Mouse (Mus musculus) cerebellum, adult 2 months (tissue): ENCODE measurements around the gene Otop3. TPM values are rescaled to one million over a fixed set of nuclear protein-coding genes. Genes with fewer than 3 reads are reported as not detected.

Source experiments
- DNase-seq, 2 experiments: peaks; one replicate each; pipeline ENCODE4 v3.0.0; 2021
- H3K27ac ChIP-seq: fragments of 200-500 bp; 2 replicates; pipeline ENCODE4 v1.5.1; 2012; ENCODE audit warnings: low read length, control low read depth, inconsistent platforms; ENCODE audit not compliant: insufficient read depth
- H3K27me3 ChIP-seq: fragments of 200-500 bp; 2 replicates; pipeline ENCODE4 v1.6.1; 2012; ENCODE audit warnings: inconsistent platforms, mild to moderate bottlenecking, low read length, moderate library complexity; ENCODE audit not compliant: control insufficient read depth, insufficient read depth
- H3K4me1 ChIP-seq: fragments of 200-500 bp; 2 replicates; pipeline ENCODE4 v1.6.1; 2011; ENCODE audit warnings: low read length; ENCODE audit not compliant: control insufficient read depth, insufficient read depth
- H3K4me3 ChIP-seq: fragments of 200-500 bp; replicated peaks from 2 replicates; pipeline ENCODE3; 2011; ENCODE audit warnings: mild to moderate bottlenecking, low read depth, low read length, control low read depth; ENCODE audit not compliant: insufficient read depth
- CTCF ChIP-seq: fragments of 200-500 bp; IDR thresholded peaks from 2 replicates; pipeline ENCODE4 v1.5.1; 2011; ENCODE audit warnings: low read depth, mild to moderate bottlenecking, control low read depth, low read length, moderate library complexity, borderline replicate concordance; ENCODE audit not compliant: insufficient read depth
- POLR2A ChIP-seq: fragments of 200-500 bp; IDR thresholded peaks from 2 replicates; pipeline ENCODE4 v1.6.1; 2011; ENCODE audit warnings: low read length, control low read depth, borderline replicate concordance; ENCODE audit not compliant: insufficient read depth
- WGBS: fragments of 180-500 bp; shearing (Covaris S2); methylation state at CpG from one replicate; pipeline ENCODE4 v1.1.7; 2018; 5-methylcytosine and 5-hydroxymethylcytosine counted together
- polyA plus RNA-seq: library from polyadenylated mRNA; depleted of rRNA; stranded (reverse); fragments of >200 nt; gene quantifications from 2 replicates; pipeline ENCODE4 v1.2.3, GENCODE M21; 2012

Otop3 gene
- polyA plus RNA-seq, 1 experiment: 0.11 TPM

- Histone ChIP-seq H3K4me1 (no peaks in the 10 kb centered on the region; the same call in 1 of the 2 replicates), H3K27me3 (no peaks in the 10 kb centered on the region), H3K27ac (no peak overlapping the region), H3K4me3 (no peak overlapping the region)
- 74% methylated on average over 8 of the region's 8 CpGs for whole genome bisulfite sequencing
- DNase-seq: no peak
- TF ChIP-seq CTCF (no peak), POLR2A (no peak)
These were observed 31.4 kb upstream of the Otop3 start for GRCm38 (mm10) chr11:115303167-115303566.

- 37% methylated on average over 8 of the region's 8 CpGs for WGBS
- DNase-seq: no peak
- Histone ChIP-seq H3K27me3 (no peaks in the 10 kb centered on the region), H3K4me3 (no peak within 1 kb of the TSS), H3K4me1 (no peaks in the 10 kb centered on the region; the same call in 1 of the 2 replicates), H3K27ac (no peak within 1 kb of the TSS)
- TF ChIP-seq POLR2A (no peak), CTCF (no peak)
These were observed 27.7 kb upstream of the Otop3 start, which contains the start of gene Otop2 for GRCm38 (mm10) chr11:115306863-115307262. TSS of gene Otop2 (plus strand) at chr11:115307163.

GRCm38 (mm10) chr11:115308781-115309180 is 25.8 kb upstream of the Otop3 start:
- H3K4me3 ChIP-seq: no peak overlapping the region
- H3K4me1 ChIP-seq: no peaks in the 10 kb centered on the region; the same call in 1 of the 2 replicates
- 64% methylated on average over 1 of the region's 1 CpGs for WGBS
- no peak for DNase-seq
- H3K27ac ChIP-seq: no peak overlapping the region
- H3K27me3 ChIP-seq: no peaks in the 10 kb centered on the region
- no peak for TF ChIP-seq CTCF
- no peak for TF ChIP-seq POLR2A

- Histone ChIP-seq H3K4me1 (no peaks in the 10 kb centered on the region), H3K27ac (no peak overlapping the region), H3K4me3 (no peak overlapping the region), H3K27me3 (no peaks in the 10 kb centered on the region)
- peak; percentile 49; the same call in 1 of the 2 replicates for TF ChIP-seq CTCF
- TF ChIP-seq POLR2A: no peak
- no peak for DNase-seq
- 27% methylated on average over 2 of the region's 2 CpGs for WGBS
These were observed 20.3 kb upstream of the Otop3 start for GRCm38 (mm10) chr11:115314249-115314648.

GRCm38 (mm10) chr11:115317204-115317603 is 17.3 kb upstream of the Otop3 start:
- no peak for DNase-seq
- no peak overlapping the region for H3K4me3 ChIP-seq
- WGBS: 69% methylated on average over 7 of the region's 7 CpGs
- peaks cover 7% of the 10 kb centered on the region for H3K4me1 ChIP-seq
- no peak for TF ChIP-seq CTCF
- TF ChIP-seq POLR2A: no peak
- H3K27ac ChIP-seq: no peak overlapping the region
- no peaks in the 10 kb centered on the region for H3K27me3 ChIP-seq

- Histone ChIP-seq H3K4me1 (peaks cover 10% of the 10 kb centered on the region), H3K27me3 (no peaks in the 10 kb centered on the region), H3K4me3 (no peak overlapping the region), H3K27ac (no peak overlapping the region)
- no peak for TF ChIP-seq POLR2A
- TF ChIP-seq CTCF: no peak
- 46% methylated on average over 63 of the region's 63 CpGs for WGBS
- no peak for DNase-seq
These were observed 16.1 kb upstream of the Otop3 start for GRCm38 (mm10) chr11:115318245-115319027.

GRCm38 (mm10) chr11:115319704-115320383 is 14.7 kb upstream of the Otop3 start:
- H3K27me3 ChIP-seq: no peaks in the 10 kb centered on the region
- no peak for TF ChIP-seq CTCF
- 0 out of 2 replicates have a peak, but pooled peaks have one; percentile 10 for TF ChIP-seq POLR2A
- 13% methylated on average over 18 of the region's 18 CpGs for WGBS
- peaks cover 10% of the 10 kb centered on the region for H3K4me1 ChIP-seq
- DNase-seq: peak; percentile 50 to 59
- H3K4me3 ChIP-seq: peak overlapping the region; percentile 9
- H3K27ac ChIP-seq: no peak overlapping the region
